Mouse (Mus musculus) cerebellum, adult 11 months (tissue): ENCODE data around the gene Rab10.

Source experiments
- DNase-seq: peaks from one replicate; pipeline ENCODE4 v3.0.0; 2022

The Rab10 gene

GRCm38 (mm10) chr12:3235646-3236161, 74.1 kb downstream of the Rab10 start:
- peak; percentile 96 for DNase-seq

DNA sequence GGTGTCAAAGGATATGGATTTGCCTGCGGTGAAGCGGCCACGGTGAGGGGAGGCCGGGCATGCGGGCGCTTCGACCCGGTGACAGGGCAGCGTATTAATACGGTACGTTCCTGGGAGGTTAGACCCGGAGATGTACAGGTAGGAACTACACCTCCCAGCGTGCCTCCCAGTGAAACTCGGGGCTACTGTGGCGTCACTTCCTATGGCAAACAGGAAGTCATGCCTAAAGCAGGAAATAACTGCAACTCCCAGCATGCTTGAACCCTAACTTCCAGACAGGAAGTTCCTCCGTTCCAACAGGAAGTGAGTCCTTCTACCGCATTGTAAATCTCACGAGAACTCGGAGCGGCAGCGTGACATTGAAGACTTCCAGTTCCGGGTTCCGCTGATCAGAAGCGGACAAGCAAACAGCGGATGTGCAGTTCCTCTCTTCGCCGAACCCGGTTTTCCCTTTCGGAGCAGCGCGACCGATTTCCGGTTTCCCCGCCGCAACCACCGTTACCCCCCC, 74.6 kb downstream of the Rab10 start:
- DNase-seq: peak; percentile 92

- no peak for DNase-seq
Measured at GRCm38 (mm10) chr12:3234061-3234460, 75.7 kb downstream of the Rab10 start.

GRCm38 (mm10) chr12:3223352-3223751, 86.4 kb downstream of the Rab10 start:
- no peak for DNase-seq

DNA sequence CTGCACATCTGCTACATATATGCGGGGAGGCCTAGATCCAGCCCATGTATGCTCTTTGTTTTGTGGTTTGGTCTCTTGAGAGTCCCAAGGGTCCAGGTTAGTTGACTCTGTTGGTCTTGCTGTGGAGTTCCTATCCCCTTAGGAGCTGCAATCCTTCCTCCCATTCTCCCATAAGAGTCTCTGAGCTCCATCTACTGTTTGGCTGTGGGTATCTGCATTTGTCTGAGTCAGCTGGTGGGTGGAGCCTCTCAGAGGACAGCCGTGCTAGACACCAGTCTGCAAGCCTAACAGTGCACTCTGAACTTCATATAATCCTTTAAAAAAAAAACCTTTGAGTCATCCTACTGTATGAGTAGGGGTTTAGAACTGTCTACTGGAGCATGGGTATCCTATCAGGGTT, 99.6 kb downstream of the Rab10 start:
- no peak for DNase-seq

DNA sequence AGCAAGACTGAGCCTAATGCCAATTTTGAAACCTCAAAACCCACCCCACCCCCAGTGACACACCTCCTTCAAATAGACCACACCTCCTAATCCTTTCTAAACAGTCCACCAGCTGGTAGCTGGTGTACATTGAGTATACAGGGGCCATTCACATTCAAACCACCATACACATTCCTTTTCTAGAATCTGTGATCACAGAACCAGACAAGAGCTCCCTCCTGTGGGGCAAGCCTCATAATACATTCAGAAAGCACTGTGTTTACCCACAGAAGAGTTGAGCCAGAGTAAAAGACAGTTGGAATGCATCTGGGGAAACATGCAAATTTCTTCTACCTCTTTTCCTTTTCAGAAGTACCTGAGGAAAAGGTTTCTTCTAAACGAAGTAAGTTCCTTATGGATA, 100.6 kb downstream of the Rab10 start:
- DNase-seq: no peak
